Mouse (Mus musculus) Patski (cell line): ENCODE measurements around the gene Apobec3. TPM values are rescaled to one million over a fixed set of nuclear protein-coding genes. Genes with fewer than 3 reads are reported as not detected.
A peak's percentile ranks its signal among the peaks of the same experiment; 100 is the strongest.

Source experiments
- ATAC-seq: fragments of 100-300 bp; one replicate; pipeline ENCODE4 v1.8.0; 2021
- CTCF ChIA-PET: fragments of 350-600 bp; sonication (Branson Sonifier 250); formaldehyde crosslinking; loops from one replicate; lab custom pipeline; 2022; ENCODE audit warnings: inconsistent platforms; lab: Charles Lee
- POLR2A ChIA-PET: fragments of 350-600 bp; sonication (Branson Sonifier 250); formaldehyde crosslinking; loops from one replicate; lab custom pipeline; 2022; ENCODE audit warnings: antibody characterized with exemption, inconsistent platforms; lab: Charles Lee
- DNase-seq: peaks from one replicate; pipeline ENCODE4 v3.0.0-alpha.2; 2011; ENCODE audit warnings: low read depth, low spot score
- H3K27me3 ChIP-seq: fragments of 371-371 bp; one replicate; pipeline ENCODE4 v1.5.1; 2021
- CTCF ChIP-seq: fragments of 100-300 bp; IDR thresholded peaks from one replicate; pipeline ENCODE4 v1.5.1; 2021
- in situ Hi-C: fragments of 300-500 bp; cut with MboI; formaldehyde crosslinking; loops from 3 replicates; pipeline ENCODE4 v1.11.1; 2018; ENCODE audit warnings: low pct_unique_long_range_greater_than_20kb, mixed read lengths
- polyA plus RNA-seq: library from polyadenylated mRNA; unstranded; gene quantifications from one replicate; pipeline ENCODE4 v1.2.3, GENCODE M21; 2021

Apobec3 gene
- polyA plus RNA-seq, 1 experiment from 2014 or later: 10.5 TPM

DNA sequence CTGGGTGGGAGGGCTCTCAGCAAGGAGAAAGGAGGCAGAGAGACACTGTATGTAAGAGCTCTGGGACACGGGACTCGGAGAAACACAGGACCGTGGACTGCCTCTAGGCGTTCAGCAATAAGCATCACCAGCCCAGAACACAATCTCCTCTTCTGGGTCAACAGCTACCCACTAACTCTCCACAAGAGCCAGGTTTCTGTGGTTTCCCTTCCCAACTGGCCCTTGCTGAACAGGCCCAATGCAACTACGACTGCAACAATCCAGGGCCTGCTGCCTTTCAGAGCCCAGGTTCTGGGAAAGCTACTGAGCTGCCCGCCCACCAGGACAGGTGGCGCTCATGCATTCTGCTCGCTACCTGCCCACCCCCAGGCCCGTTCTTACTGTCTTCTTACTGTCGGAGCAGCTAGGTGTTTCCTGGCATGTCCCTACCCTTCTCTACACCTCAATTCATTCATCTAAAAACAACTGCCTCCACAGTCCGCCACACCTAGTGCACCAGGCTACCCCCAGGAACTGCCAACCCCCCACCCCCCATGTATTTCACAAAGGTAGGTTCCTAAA, 35.5 kb downstream of the Apobec3 start:
- DNase-seq (no peak), ATAC-seq (no peak)
- POLR2A ChIA-PET: interaction anchor here (0.7 kb wide), 1 partner anchor 68 kb away, joined by 4 read pairs; no protein-coding TSS in a partner anchor
- H3K27me3 ChIP-seq: no peaks in the 10 kb centered on the region
- CTCF ChIA-PET: no interaction called here
- in situ Hi-C loops: loop anchor here (5.0 kb wide), 1 partner anchor 95 kb away; the partner anchor contains the start of genes Cbx6 and Npcd
- no peak for TF ChIP-seq CTCF

GRCm38 (mm10) chr15:79927637-79928122, 36.2 kb downstream of the Apobec3 start:
- no peak for TF ChIP-seq CTCF
- ATAC-seq (peak; percentile 48), DNase-seq (no peak)
- CTCF ChIA-PET: interaction anchor here (0.6 kb wide), 1 partner anchor 97 kb away, joined by 3 read pairs; no protein-coding TSS in a partner anchor
- in situ Hi-C loops: loop anchor here (5.0 kb wide), 1 partner anchor 95 kb away; the partner anchor contains the start of genes Cbx6 and Npcd
- POLR2A ChIA-PET: interaction anchor here (0.7 kb wide), 1 partner anchor 67 kb away, joined by 4 read pairs; no protein-coding TSS in a partner anchor
- H3K27me3 ChIP-seq: no peaks in the 10 kb centered on the region

DNA sequence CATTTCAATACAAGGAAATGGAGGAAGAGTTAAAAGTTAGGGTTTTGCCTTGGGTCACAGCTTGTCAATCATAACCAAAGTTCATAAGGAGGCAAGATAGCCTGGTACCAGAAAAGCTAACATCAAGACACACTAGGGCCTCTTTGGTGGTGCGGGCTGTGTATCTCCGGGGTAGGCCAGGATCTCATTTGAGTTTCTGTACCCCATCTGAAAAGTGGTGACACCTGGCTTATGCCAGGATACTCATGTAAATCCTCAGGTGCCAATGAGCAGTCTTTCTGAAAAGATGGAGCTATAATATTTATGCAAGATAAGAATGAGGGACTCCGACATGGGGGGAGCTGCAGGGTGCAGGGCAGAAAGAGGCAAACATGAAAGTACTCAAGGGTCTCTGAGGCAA, 36.9 kb downstream of the Apobec3 start:
- no peak for ATAC-seq

DNA sequence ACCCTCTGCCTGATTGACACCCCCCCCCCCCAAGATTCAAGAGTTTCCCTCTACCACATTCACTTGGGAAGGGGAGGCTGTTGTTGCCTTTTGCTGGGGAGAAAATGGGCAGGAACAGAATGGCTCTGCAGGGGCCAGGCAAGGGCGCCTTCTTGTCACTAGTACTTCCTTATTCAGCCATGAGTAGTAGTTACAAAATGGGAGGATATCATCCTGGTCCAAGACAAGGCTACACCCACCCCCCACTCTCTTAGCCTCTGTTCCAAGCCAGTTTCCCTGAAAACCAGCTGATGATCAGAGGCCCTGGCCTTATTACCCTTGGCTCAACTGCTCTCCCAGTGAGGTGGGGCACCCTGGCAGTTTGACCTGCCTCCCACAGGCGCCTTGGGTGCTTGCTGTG, 37.3 kb downstream of the Apobec3 start:
- POLR2A ChIA-PET: no interaction called here
- ATAC-seq (no peak), DNase-seq (no peak)
- H3K27me3 ChIP-seq: no peaks in the 10 kb centered on the region
- in situ Hi-C loops: loop anchor here (5.0 kb wide), 1 partner anchor 96 kb away; the partner anchor contains the start of genes Cbx6 and Npcd
- CTCF ChIA-PET: interaction anchor here (0.7 kb wide), 1 partner anchor 99 kb away, joined by 3 read pairs; no protein-coding TSS in a partner anchor
- TF ChIP-seq CTCF: no peak

More for the DNA sequence above, 36.9 kb downstream of the Apobec3 start:
- CTCF ChIA-PET: interaction anchor here (0.7 kb wide), 1 partner anchor 98 kb away, joined by 3 read pairs; no protein-coding TSS in a partner anchor
- H3K27me3 ChIP-seq: no peaks in the 10 kb centered on the region
- in situ Hi-C loops: loop anchor here (5.0 kb wide), 1 partner anchor 96 kb away; the partner anchor contains the start of genes Cbx6 and Npcd
- POLR2A ChIA-PET: no interaction called here
- TF ChIP-seq CTCF: no peak
- no peak for DNase-seq

DNA sequence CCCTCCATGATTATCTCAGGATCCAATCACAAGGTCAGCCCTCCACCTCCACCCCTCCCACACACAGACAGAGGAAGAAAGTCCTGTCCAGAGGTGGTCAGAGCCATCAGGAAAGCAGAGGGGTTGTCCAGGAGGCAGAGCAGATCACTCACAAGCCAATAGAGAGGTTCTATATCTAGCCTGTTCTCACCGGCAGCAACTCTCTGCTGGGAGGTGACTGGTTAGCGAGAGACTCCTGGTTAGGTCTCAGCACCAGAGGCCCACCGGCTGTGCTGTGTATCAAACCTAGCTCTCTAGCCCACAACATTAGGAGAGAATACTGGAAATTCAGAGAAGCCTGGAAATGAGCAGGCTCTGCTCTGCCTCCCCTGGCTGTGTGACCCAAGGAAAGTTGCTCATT, 38.3 kb downstream of the Apobec3 start:
- no peak for TF ChIP-seq CTCF
- ATAC-seq: no peak
- ChIA-PET POLR2A (no interaction called here), CTCF (no interaction called here)
- no peaks in the 10 kb centered on the region for H3K27me3 ChIP-seq
- in situ Hi-C loops: loop anchor here (5.0 kb wide), 1 partner anchor 97 kb away; the partner anchor contains the start of genes Cbx6 and Npcd
- DNase-seq: no peak

DNA sequence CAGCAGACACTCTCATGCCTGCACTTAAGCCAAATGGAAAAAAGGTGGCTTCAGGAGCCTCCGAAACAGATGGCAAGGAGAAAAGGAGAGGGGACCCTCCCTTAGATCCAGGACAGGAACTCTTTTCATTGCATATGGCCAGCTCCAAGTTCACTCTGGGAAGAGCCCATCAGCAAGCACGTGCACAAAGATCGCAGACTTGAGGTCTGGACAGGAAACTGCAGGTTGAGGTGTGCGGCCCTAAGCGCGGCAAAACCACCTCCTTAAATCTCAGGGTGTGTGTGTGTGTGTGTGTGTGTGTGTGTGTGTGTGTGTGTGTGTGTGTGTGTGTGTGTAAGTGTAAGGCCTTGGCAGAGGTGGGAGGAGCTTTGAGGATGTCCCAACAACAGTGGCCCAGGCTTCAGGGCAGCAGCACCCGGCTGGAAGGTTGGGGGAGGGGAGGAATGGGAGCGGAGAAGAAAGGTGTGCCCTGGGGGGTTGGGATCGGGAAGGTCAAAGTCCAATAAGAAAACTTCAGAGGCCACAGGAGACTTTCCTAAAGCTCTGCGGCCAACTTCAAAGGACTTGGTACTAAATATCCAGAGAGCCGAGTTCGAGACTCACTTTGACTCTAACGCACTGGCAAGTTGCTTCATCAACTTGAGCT, 40.2 kb downstream of the Apobec3 start:
- in situ Hi-C loops: no loop called here
- no peaks in the 10 kb centered on the region for H3K27me3 ChIP-seq
- TF ChIP-seq CTCF: no peak
- ATAC-seq: no peak
- CTCF ChIA-PET: interaction anchor here (1.2 kb wide), 1 partner anchor 10 kb away, joined by 5 read pairs; no protein-coding TSS in a partner anchor
- POLR2A ChIA-PET: interaction anchor here (1.3 kb wide), 1 partner anchor 16 kb away, joined by 5 read pairs; no protein-coding TSS in a partner anchor
- DNase-seq: no peak

DNA sequence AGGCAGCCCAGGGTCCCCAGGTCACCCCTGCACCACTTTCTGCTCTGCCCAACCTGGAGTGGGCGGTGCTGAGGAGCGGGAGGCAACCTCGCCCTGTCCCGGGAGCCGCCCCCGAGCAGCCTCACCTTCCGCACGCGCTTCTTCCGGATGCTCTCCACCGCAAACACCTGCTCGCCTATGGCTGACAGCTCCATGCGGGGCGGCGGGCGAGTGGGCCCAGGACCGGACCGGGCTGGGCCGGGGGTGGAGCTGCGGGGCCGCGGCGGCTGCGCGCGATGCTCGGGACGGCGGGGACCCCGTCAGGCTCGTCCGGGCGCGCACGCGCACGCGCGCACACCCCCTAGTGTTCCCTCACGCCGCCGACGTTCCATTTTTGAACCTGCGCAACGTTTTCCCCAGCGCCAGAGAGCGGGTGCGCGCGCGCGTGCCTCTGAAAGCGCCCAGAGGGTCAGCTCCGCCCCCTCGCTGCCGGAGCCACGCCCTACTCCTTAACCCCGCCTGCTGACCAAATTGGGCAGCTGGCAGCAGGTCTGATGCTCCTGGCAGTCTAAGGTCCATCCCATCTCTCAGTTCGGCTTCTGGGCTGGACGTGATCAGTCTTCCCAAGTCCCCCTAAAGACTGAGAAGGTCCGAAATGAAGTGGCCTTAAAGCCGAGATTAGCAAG, 41.0 kb downstream of the Apobec3 start:
- CTCF ChIA-PET: no interaction called here
- no peaks in the 10 kb centered on the region for H3K27me3 ChIP-seq
- TF ChIP-seq CTCF: no peak
- DNase-seq (no peak), ATAC-seq (peak; percentile 23)
- POLR2A ChIA-PET: interaction anchor here (1.3 kb wide), 1 partner anchor 17 kb away, joined by 5 read pairs; no protein-coding TSS in a partner anchor
- in situ Hi-C loops: no loop called here

GRCm38 (mm10) chr15:79933052-79933669, 41.7 kb downstream of the Apobec3 start:
- no peaks in the 10 kb centered on the region for H3K27me3 ChIP-seq
- DNase-seq (no peak), ATAC-seq (no peak)
- no peak for TF ChIP-seq CTCF
- ChIA-PET CTCF (no interaction called here), POLR2A (interaction anchor here (0.6 kb wide), 3 partner anchors 11 to 166 kb away, joined by 3 read pairs; no protein-coding TSS in a partner anchor)
- in situ Hi-C loops: no loop called here

GRCm38 (mm10) chr15:79933670-79934514, 42.4 kb downstream of the Apobec3 start:
- TF ChIP-seq CTCF: no peak
- ChIA-PET CTCF (no interaction called here), POLR2A (interaction anchor here (0.6 kb wide), 4 partner anchors 11 to 166 kb away, joined by 3 read pairs; no protein-coding TSS in a partner anchor)
- in situ Hi-C loops: no loop called here
- DNase-seq (no peak), ATAC-seq (no peak)
- H3K27me3 ChIP-seq: no peaks in the 10 kb centered on the region
